Mouse (Mus musculus): ENCODE results near the gene Mymx. TPM values are rescaled to one million over a fixed set of nuclear protein-coding genes. Genes with fewer than 3 reads are reported as not detected.

Mymx gene
- polyA plus RNA-seq, 1 experiment, result 5.8 TPM

GRCm38 (mm10) chr17:45569999-45570398 is 31.9 kb downstream of the Mymx start:
- Histone ChIP-seq H3K4me3 (ENCODE audit: low read depth, low read length) (no peak overlapping the region), H3K27me3 (ENCODE audit: control insufficient read depth, insufficient read depth, low read length) (no peaks in the 10 kb centered on the region), H3K27ac (ENCODE audit: insufficient read depth, low read depth, low read length) (no peak overlapping the region), H3K4me1 (ENCODE audit: control insufficient read depth, insufficient read depth, insufficient read length, low read length) (peaks cover 7% of the 10 kb centered on the region), H3K36me3 (ENCODE audit: control insufficient read depth, insufficient read depth, low read length) (peaks cover 56% of the 10 kb centered on the region)
- TF ChIP-seq CTCF (IDR thresholded peaks at IDR 0.05; ENCODE audit: extremely low read depth, insufficient read length, insufficient replicate concordance, low read depth, low read length) (no peak), POLR2A (IDR thresholded peaks at IDR 0.05; ENCODE audit: low read depth, low read length) (no peak)
- 61% methylated on average over 4 of the region's 4 CpGs for WGBS

GRCm38 (mm10) chr17:45568990-45569389 is 32.9 kb downstream of the Mymx start:
- TF ChIP-seq CTCF (IDR thresholded peaks at IDR 0.05; ENCODE audit: extremely low read depth, insufficient read length, insufficient replicate concordance, low read depth, low read length) (no peak), POLR2A (IDR thresholded peaks at IDR 0.05; ENCODE audit: low read depth, low read length) (no peak)
- H3K36me3 ChIP-seq (ENCODE audit: control insufficient read depth, insufficient read depth, low read length), result peaks cover 56% of the 10 kb centered on the region

DNA sequence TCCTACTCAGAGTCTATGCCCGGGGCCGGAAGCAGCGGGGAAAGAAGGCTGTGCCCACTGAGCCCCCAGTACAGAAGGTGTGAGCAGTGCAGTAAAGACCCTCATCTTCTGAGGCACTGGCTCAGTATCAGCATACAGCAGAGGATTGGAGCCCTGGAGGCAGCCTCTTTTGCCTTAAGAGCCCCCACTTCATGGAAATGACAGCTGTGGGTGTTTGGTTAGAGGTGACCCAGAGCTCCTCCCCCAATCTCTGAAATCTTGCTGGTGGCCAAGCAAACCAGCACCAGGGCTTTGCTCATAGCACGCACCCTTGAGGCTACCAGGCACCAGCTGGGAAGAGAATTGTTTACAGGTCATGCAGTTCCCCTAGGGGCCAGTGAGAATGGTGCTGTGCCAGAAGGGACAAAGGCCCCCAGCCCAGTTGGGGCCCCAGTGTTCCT is 34.7 kb downstream of the Mymx start:
- peaks cover 56% of the 10 kb centered on the region for H3K36me3 ChIP-seq (ENCODE audit: control insufficient read depth, insufficient read depth, low read length)
- no peak overlapping the region for H3K4me3 ChIP-seq (ENCODE audit: low read depth, low read length)
- 58% methylated on average over 4 of the region's 4 CpGs for WGBS
- TF ChIP-seq POLR2A (IDR thresholded peaks at IDR 0.05; ENCODE audit: low read depth, low read length) (no peak), CTCF (IDR thresholded peaks at IDR 0.05; ENCODE audit: extremely low read depth, insufficient read length, insufficient replicate concordance, low read depth, low read length) (no peak)
- H3K27ac ChIP-seq (ENCODE audit: insufficient read depth, low read depth, low read length), result no peak overlapping the region
- no peaks in the 10 kb centered on the region for H3K27me3 ChIP-seq (ENCODE audit: control insufficient read depth, insufficient read depth, low read length)
- H3K4me1 ChIP-seq (ENCODE audit: control insufficient read depth, insufficient read depth, insufficient read length, low read length), result peaks cover 7% of the 10 kb centered on the region

More at GRCm38 (mm10) chr17:45568990-45569389, 32.9 kb downstream of the Mymx start:
- Histone ChIP-seq H3K4me1 (ENCODE audit: control insufficient read depth, insufficient read depth, insufficient read length, low read length) (peaks cover 7% of the 10 kb centered on the region), H3K4me3 (ENCODE audit: low read depth, low read length) (no peak overlapping the region), H3K27me3 (ENCODE audit: control insufficient read depth, insufficient read depth, low read length) (no peaks in the 10 kb centered on the region), H3K27ac (ENCODE audit: insufficient read depth, low read depth, low read length) (no peak overlapping the region)
- WGBS, result 78% methylated on average over 12 of the region's 12 CpGs

GRCm38 (mm10) chr17:45566360-45567161 is 35.3 kb downstream of the Mymx start:
- TF ChIP-seq POLR2A (IDR thresholded peaks at IDR 0.05; ENCODE audit: low read depth, low read length) (no peak), CTCF (IDR thresholded peaks at IDR 0.05; ENCODE audit: extremely low read depth, insufficient read length, insufficient replicate concordance, low read depth, low read length) (no peak)
- 59% methylated on average over 18 of the region's 18 CpGs for WGBS
- H3K4me3 ChIP-seq (ENCODE audit: low read depth, low read length), result no peak overlapping the region
- no peak overlapping the region for H3K27ac ChIP-seq (ENCODE audit: insufficient read depth, low read depth, low read length)
- no peaks in the 10 kb centered on the region for H3K27me3 ChIP-seq (ENCODE audit: control insufficient read depth, insufficient read depth, low read length)
- peaks cover 7% of the 10 kb centered on the region for H3K4me1 ChIP-seq (ENCODE audit: control insufficient read depth, insufficient read depth, insufficient read length, low read length)
- peaks cover 54% of the 10 kb centered on the region for H3K36me3 ChIP-seq (ENCODE audit: control insufficient read depth, insufficient read depth, low read length)

DNA sequence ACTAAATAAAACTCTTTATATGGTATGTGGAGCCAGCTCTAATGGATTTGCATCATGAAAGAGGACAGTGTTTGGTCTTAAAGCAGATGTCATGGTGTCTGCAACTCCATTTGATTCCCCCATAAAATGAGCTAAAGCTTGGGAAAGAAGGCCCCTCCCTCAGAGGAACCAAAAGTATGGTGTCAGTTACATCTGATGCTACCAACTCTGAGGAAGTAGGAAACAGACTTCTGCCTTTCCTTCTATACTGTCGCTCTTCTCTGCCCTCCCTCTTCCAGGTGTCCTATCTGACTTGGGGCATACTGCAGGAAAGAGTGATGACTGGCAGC is 35.9 kb downstream of the Mymx start:
- TF ChIP-seq CTCF (IDR thresholded peaks at IDR 0.05; ENCODE audit: extremely low read depth, insufficient read length, insufficient replicate concordance, low read depth, low read length) (no peak), POLR2A (IDR thresholded peaks at IDR 0.05; ENCODE audit: low read depth, low read length) (no peak)
- no peak overlapping the region for H3K27ac ChIP-seq (ENCODE audit: insufficient read depth, low read depth, low read length)
- 74% methylated on average over 1 of the region's 1 CpGs for WGBS
- H3K27me3 ChIP-seq (ENCODE audit: control insufficient read depth, insufficient read depth, low read length), result no peaks in the 10 kb centered on the region
- H3K4me3 ChIP-seq (ENCODE audit: low read depth, low read length), result no peak overlapping the region
- peaks cover 48% of the 10 kb centered on the region for H3K36me3 ChIP-seq (ENCODE audit: control insufficient read depth, insufficient read depth, low read length)
- peaks cover 7% of the 10 kb centered on the region for H3K4me1 ChIP-seq (ENCODE audit: control insufficient read depth, insufficient read depth, insufficient read length, low read length)

DNA sequence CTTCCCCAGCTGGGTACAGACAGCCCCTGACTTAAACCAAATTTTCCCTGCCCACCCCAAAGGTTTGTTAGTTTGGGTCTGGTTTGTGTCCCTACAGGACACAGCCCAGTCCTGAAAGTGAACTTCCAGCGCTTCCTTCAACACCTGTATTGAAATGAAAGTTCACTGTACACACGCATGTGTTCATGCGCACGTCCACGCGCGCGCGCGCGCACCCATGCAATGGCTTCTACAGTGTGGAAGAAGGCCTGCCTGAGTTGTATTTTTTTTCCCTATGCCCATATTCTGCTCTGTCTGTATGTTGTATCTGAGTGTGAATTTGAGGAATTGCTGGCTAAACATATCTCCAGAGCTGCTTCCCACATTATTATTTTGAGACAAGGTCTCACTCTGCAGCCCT is 36.8 kb downstream of the Mymx start:
- 73% methylated on average over 11 of the region's 11 CpGs for WGBS
- peaks cover 7% of the 10 kb centered on the region; the same call in 1 of the 2 replicates for H3K4me1 ChIP-seq (ENCODE audit: control insufficient read depth, insufficient read depth, insufficient read length, low read length)
- peaks cover 39% of the 10 kb centered on the region for H3K36me3 ChIP-seq (ENCODE audit: control insufficient read depth, insufficient read depth, low read length)
- H3K27ac ChIP-seq (ENCODE audit: insufficient read depth, low read depth, low read length), result no peak overlapping the region
- no peaks in the 10 kb centered on the region for H3K27me3 ChIP-seq (ENCODE audit: control insufficient read depth, insufficient read depth, low read length)
- TF ChIP-seq CTCF (IDR thresholded peaks at IDR 0.05; ENCODE audit: extremely low read depth, insufficient read length, insufficient replicate concordance, low read depth, low read length) (no peak), POLR2A (IDR thresholded peaks at IDR 0.05; ENCODE audit: low read depth, low read length) (no peak)
- H3K4me3 ChIP-seq (ENCODE audit: low read depth, low read length), result peak overlapping the region; percentile 89

- H3K27me3 ChIP-seq (ENCODE audit: control insufficient read depth, insufficient read depth, low read length), result no peaks in the 10 kb centered on the region
- H3K27ac ChIP-seq (ENCODE audit: insufficient read depth, low read depth, low read length), result 0 out of 2 replicates have a peak overlapping the region, but pooled peaks have one; percentile 11
- 7% methylated on average over 18 of the region's 18 CpGs for WGBS
- H3K4me1 ChIP-seq (ENCODE audit: control insufficient read depth, insufficient read depth, insufficient read length, low read length), result peaks cover 7% of the 10 kb centered on the region; the same call in 1 of the 2 replicates
- no peak for TF ChIP-seq CTCF (IDR thresholded peaks at IDR 0.05; ENCODE audit: extremely low read depth, insufficient read length, insufficient replicate concordance, low read depth, low read length)
- TF ChIP-seq POLR2A (IDR thresholded peaks at IDR 0.05; ENCODE audit: low read depth, low read length), result no peak
- H3K36me3 ChIP-seq (ENCODE audit: control insufficient read depth, insufficient read depth, low read length), result peaks cover 35% of the 10 kb centered on the region
- peak overlapping the region; percentile 89 for H3K4me3 ChIP-seq (ENCODE audit: low read depth, low read length)
Observed at GRCm38 (mm10) chr17:45564531-45565084, 37.3 kb downstream of the Mymx start.

All from small intestine, adult 2 months (tissue).